Mouse (Mus musculus) frontal cortex, adult (tissue): ENCODE data around the gene Mtf1.

ENCODE experiments used
- ATAC-seq: cut with Nextera tagmentation; 2 replicates; pipeline ENCODE4 v1.9.2; 2017; ENCODE audit warnings: mild to moderate bottlenecking, moderate library complexity, mixed read lengths; ENCODE audit not compliant: low TSS enrichment

The Mtf1 gene

GRCm38 (mm10) chr4:124802309-124803260 is 681 bp downstream of the Mtf1 start:
- ATAC-seq: peak; percentile 97

DNA sequence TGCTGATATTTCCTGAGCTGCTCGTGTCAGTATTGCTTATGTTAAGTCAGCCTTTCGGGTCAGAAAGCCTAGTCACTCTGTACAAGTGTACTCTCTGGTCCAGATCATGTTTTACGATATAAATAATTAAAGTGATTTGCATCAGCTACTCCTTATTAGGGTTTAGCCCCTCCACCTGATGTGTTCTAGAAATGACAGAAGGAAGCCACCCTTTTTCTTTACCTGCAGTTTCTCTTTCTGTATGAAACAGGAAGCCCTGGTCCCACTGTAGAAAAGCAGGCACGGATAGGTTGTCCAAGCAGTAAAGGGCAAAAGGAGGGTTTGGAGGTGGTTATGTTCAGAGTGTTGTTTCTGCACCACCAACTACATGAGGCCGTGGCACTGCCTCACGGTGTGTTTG is 1.5 kb downstream of the Mtf1 start:
- no peak for ATAC-seq

DNA sequence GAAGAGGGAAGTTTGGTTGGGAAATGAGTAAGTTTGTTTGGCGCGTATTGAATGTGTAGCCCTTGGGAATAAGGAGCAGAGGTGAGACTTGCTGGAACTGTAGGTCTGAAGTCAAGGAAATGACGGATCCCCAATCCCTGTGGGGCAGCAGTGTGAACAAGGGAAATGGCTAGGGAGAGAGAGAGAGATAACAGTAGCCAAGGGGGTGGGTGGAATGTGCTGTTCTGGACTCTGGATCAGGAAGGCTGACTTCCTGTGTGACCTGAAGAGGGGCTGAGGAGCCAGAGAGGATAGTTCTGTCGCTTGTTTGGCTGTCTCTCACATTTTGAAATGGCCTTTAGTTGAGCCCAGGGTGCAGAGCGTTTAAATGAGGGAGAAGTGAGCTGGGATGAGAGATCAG is 6.6 kb downstream of the Mtf1 start:
- no peak for ATAC-seq

DNA sequence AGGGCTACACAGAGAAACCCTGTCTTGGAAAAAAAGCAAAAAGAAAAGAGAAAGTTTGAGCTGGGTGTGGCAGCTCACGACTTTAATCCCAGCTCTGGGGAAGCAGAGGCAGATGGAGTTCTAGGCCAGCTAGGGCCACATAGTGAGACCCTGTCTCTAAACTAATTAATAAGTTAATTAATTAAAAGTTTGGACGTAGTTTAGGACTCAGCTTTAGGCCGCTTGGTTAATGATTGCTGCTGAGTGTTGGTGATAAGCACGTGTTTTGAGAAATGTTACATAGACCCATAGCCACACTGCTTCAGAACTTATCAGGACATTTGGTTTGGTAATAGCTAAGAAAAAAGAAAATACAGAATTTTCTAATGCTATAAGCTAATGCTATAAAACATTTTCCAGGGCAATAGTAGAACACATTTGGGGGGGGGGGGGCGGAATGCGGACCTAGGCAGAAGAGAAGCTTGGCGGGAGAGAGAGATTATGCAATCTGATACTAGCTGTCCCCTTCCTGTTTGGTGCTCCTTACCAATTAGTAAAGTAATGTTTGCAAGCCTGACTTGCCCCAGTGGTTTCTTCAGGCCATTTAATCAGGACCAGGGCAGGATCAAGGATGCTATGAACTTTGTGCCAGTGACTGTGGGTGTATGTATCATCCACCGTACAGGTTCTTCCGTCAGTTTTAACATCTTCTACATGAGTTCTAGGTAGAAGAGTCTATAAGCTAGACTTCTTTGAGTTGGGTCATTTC is 7.4 kb downstream of the Mtf1 start:
- ATAC-seq: no peak

GRCm38 (mm10) chr4:124810056-124810455 is 8.2 kb downstream of the Mtf1 start:
- no peak for ATAC-seq

GRCm38 (mm10) chr4:124811347-124811975 is 9.6 kb downstream of the Mtf1 start:
- ATAC-seq: peak; percentile 94

DNA sequence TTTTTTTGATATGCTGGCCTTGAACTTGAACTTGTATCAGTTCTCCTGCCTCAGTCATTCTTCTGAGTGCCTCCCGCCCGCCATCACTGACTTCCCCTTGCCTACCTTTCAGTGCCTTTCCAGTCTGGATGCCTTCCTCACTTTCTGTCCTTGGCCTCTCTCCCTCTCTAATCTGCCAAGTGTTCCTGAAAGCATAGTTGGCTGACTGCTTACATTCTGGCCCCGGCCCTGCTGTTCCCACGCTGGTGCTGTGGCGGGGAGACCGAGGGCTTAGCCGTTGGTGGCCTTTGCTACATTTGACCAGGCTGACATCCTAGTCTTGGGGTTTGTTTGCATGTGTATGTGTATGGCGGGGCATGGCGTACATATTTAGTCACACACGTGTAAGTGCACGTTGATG is 14.0 kb downstream of the Mtf1 start:
- ATAC-seq: no peak

DNA sequence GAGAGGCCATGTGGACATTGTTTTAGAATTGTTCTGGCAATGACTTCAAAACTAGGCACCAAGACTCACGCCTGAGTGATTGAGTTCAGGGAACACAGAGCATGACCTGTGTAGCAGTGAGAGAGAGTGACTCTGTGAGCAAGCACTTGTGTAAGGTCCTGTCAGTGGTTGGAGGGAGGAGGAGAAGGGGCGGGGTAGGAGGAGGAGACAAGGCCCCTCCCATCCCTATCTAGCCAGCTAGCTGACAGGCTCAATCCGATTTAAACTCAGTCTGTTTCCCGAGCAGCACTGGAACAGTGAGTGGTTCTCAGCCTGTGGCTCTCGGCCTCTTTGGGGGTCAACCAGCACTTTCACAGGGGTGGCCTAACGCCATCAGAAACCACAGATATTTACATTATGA is 15.9 kb downstream of the Mtf1 start:
- ATAC-seq: peak; percentile 38; the same call in 1 of the 2 replicates

DNA sequence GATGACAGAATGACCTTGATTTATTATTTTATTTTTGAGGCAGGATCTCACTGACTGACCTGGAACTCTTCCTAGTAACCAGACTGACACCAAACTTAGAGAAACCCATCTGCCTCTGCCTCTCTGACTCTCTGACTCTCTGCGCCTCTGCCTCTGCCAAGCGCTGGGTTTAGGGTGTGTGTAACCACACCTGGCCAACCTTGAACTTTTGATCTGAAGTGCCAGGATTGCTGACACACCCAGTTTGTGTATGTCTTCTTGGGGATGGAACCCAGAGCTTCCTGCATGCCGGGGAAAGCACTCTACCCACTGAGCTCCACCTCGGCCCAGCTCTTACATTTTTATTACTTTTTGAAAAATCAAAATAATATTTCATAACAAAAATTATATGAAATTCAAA is 16.9 kb downstream of the Mtf1 start:
- no peak for ATAC-seq

GRCm38 (mm10) chr4:124824967-124825366 is 23.1 kb downstream of the Mtf1 start:
- ATAC-seq: no peak

- ATAC-seq: no peak
These were observed 23.6 kb downstream of the Mtf1 start for GRCm38 (mm10) chr4:124825371-124825965.

DNA sequence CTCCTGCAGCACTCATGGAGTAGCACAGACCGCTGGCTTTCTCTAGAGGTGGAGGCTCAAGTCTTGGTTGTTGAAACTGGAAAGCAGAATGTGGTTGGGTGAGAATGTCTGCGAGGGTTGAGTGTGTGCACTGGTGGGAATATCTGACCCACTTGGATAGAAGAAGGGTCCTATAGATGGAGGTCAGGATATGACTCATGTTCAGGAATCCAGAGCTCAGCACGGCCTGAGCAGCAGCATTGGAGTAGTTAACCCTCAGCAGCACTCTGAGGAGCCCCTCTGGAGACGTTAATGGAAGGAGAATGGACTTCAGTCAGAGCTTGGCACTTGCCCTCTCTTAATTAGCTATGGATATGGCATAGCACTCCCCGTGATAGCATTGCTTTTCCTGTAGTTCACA is 27.8 kb downstream of the Mtf1 start:
- no peak for ATAC-seq

DNA sequence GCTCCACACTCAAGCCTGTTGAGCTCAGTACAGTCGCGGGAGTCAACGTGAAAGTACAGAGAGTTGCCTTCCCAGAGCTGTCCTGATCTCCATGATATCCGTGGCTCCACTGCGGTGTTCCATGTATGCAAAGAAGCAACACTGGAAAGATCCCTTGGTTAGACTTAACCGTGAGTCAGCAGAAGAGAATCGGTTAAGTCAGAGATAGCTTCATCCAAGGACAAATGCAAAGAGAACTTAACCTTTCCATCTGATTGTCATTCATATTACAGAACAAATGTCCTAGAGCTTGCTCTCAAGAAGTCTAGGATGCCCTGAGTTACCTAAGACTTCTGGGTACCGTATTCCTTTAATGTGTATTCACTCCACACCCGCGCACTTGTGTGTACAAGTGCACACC is 30.9 kb downstream of the Mtf1 start:
- no peak for ATAC-seq

- no peak for ATAC-seq
These were observed 36.3 kb downstream of the Mtf1 start for GRCm38 (mm10) chr4:124838035-124838700.

GRCm38 (mm10) chr4:124840998-124841397 is 39.1 kb downstream of the Mtf1 start:
- no peak for ATAC-seq

DNA sequence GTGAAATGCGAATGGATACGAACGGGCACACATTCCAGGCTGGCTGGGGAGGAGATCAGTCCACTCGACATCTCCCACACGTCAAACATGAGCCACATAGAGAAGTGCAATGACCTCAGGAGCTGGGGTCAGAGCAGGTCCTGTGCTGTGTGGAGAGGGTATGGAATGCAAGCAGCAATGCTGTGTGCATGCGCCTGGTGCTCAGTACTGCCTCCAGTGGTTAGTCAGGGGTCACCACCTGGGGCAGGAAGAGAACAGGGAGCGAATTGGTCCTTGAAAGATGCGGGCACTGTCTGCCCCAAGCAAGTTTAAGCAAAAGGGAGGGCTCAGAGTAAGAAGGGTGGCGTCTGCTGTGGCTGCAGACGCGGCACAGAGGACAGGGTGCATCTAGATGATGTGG is 41.6 kb downstream of the Mtf1 start:
- peak; percentile 32; the same call in 1 of the 2 replicates for ATAC-seq

- ATAC-seq: peak; percentile 11; the same call in 1 of the 2 replicates
These were observed 45.7 kb downstream of the Mtf1 start for GRCm38 (mm10) chr4:124847573-124847972.

GRCm38 (mm10) chr4:124849631-124850260 is 47.8 kb downstream of the Mtf1 start:
- peak; percentile 19; the same call in 1 of the 2 replicates for ATAC-seq

- ATAC-seq: peak; percentile 69
These were observed 48.5 kb downstream of the Mtf1 start, which contains the start of gene Yrdc for GRCm38 (mm10) chr4:124850261-124850913. TSS of gene Yrdc (plus strand) at chr4:124850679.
